Mouse (Mus musculus) kidney, postnatal 36 days (tissue): ENCODE measurements around the gene Mxi1.
A peak's percentile ranks its signal among the peaks of the same experiment; 100 is the strongest.
"Not testable (repeated sequence)": the region's sequence is repeated elsewhere in the genome, so short reads cannot be mapped to it uniquely, and the experiment has no call there.

Experiments used
- DNase-seq, 2 experiments: peaks; one replicate each; pipeline ENCODE4 v3.0.0; 2021 to 2022; ENCODE audit warnings: mixed read lengths in 2 of 2

Gene Mxi1

GRCm38 (mm10) chr19:53366057-53366775 lies 55.9 kb downstream of the Mxi1 start:
- DNase-seq = no peak

GRCm38 (mm10) chr19:53366881-53367280 lies 56.6 kb downstream of the Mxi1 start:
- no peak for DNase-seq

- DNase-seq = peak; percentile 89 to 94
These were observed 59.2 kb downstream of the Mxi1 start for GRCm38 (mm10) chr19:53369469-53370043.

- DNase-seq = peak in 1 of 2 experiments; percentile 34
These were observed 59.9 kb downstream of the Mxi1 start for GRCm38 (mm10) chr19:53370233-53370632.

- no peak for DNase-seq
These were observed 61.3 kb downstream of the Mxi1 start, which contains the start of gene Gm10197 for GRCm38 (mm10) chr19:53371666-53372065. Gene Gm10197 (minus strand): TSS chr19:53371766.

GRCm38 (mm10) chr19:53373570-53373969 lies 63.3 kb downstream of the Mxi1 start:
- DNase-seq = no peak

GRCm38 (mm10) chr19:53375299-53375698 lies 65.0 kb downstream of the Mxi1 start:
- peak in 1 of 2 experiments; percentile 38 for DNase-seq

GRCm38 (mm10) chr19:53375816-53376215 lies 65.5 kb downstream of the Mxi1 start:
- DNase-seq = peak in 1 of 2 experiments; percentile 74

GRCm38 (mm10) chr19:53377652-53378051 lies 67.3 kb downstream of the Mxi1 start:
- no peak for DNase-seq

- no peak for DNase-seq
These were observed 68.1 kb downstream of the Mxi1 start for GRCm38 (mm10) chr19:53378421-53378820.

- no peak for DNase-seq
These were observed 73.0 kb downstream of the Mxi1 start for GRCm38 (mm10) chr19:53383336-53383735.

GRCm38 (mm10) chr19:53389417-53389816 lies 79.1 kb downstream of the Mxi1 start:
- no peak for DNase-seq

GRCm38 (mm10) chr19:53389851-53390431 lies 79.6 kb downstream of the Mxi1 start:
- no peak for DNase-seq

- peak; percentile 100 for DNase-seq
These were observed 80.2 kb downstream of the Mxi1 start, which contains the start of gene Smndc1 for GRCm38 (mm10) chr19:53390495-53391007. Gene Smndc1 (minus strand): TSS chr19:53390578.

- DNase-seq = no peak
These were observed 81.1 kb downstream of the Mxi1 start for GRCm38 (mm10) chr19:53391386-53391785.

- DNase-seq = no peak
These were observed 81.5 kb downstream of the Mxi1 start for GRCm38 (mm10) chr19:53391787-53392186.

- no peak for DNase-seq
These were observed 82.5 kb downstream of the Mxi1 start for GRCm38 (mm10) chr19:53392781-53393343.

- DNase-seq = no peak
These were observed 83.3 kb downstream of the Mxi1 start for GRCm38 (mm10) chr19:53393646-53394045.

- DNase-seq = peak; percentile 45 to 72
These were observed 84.2 kb downstream of the Mxi1 start for GRCm38 (mm10) chr19:53394552-53394951.

GRCm38 (mm10) chr19:53394956-53395355 lies 84.6 kb downstream of the Mxi1 start:
- not testable (repeated sequence) for DNase-seq

GRCm38 (mm10) chr19:53395805-53396204 lies 85.5 kb downstream of the Mxi1 start:
- DNase-seq = not testable (repeated sequence)

- DNase-seq = no peak
These were observed 87.3 kb downstream of the Mxi1 start for GRCm38 (mm10) chr19:53397451-53398233.
